Mouse (Mus musculus) frontal cortex, postnatal 36 days (tissue): ENCODE results near the gene Top2b.

Experiments
- DNase-seq, 2 experiments: peaks; one replicate each; pipeline ENCODE4 v3.0.0; 2022; ENCODE audit warnings: low spot score in 2 of 2

Gene Top2b

DNA sequence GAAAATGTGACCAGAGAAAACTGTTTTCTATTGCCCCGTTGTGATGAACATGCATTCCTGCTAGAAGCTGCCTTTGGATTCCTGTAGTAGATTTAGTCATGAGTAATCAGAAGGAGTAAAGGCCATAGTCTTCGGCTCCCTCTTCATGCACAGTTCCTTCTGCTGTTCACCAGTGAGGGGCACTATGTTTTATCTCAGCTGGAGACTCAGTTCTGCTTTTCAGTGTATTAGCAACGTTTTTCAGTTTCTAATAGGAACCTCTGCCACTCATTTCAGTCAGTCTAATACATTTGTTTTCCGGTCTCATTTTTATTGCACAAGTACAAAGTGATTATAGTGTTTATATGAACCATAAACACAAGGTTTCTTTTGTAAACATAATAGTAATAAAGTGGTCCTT is 62.6 kb downstream of the Top2b start:
- no peak for DNase-seq

DNA sequence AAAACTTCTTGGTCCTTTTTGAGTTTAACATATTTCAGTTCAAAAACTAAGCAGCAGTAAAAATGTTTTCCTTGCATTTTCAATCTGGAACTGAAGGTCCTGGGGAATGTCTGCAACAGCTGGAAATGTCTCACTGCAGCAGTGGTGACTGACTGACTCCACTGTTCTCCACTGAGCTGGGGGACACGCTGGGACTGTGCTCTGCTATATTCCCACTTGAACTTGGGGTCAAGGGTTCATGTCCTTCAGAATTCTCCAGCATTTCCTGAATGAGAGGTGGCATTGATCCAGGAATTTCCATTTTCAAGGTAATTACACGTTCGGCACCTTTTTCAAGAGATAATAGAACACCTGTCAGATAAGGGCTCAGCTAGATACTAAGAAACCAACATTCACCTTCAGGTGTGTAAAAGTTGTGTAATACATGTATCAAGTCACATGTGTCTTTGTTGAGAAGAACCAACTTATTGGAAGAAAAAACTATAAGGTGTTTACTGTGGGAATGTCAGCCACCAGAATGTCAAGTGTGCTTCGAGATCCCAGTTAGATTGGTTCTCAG is 67.0 kb downstream of the Top2b start:
- no peak for DNase-seq

DNA sequence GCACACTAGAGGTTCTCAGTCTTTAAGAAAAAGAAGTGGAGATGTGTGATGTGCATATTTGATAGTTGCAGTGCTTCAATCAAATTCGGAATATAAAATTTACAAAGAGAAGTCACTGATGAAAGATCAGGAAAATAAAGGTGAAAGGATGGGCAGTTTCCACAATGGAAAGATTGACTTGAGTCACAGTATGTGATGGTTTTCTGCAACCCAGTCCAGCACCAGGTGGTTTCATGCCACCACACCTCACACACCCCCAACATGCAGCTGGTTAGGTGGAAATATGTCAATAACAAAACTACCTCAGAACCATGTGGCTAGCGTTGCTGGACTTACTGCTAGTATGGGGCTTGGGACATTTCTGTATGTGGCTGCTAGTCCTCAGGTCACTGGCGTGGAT is 67.6 kb downstream of the Top2b start:
- no peak for DNase-seq

DNA sequence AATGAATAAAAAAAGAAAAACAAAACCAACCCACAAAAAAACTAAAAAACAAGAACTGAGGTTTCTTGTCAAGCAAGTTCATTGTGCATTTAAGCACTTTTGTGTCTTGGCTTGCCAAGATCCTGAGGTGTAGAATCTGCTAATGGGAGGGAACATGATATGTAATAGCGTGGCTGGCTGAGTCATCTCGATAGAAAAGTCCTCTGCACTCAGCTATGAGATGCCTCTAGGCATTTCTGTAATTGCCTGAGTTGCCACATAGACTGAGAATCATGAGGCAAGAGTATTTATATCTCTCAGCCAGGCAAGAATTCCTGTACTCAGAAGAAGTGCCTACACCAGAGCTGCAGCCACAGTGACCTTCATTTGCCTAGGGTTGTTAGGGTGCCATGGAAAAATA is 68.2 kb downstream of the Top2b start:
- peak; percentile 28 to 59 for DNase-seq

DNA sequence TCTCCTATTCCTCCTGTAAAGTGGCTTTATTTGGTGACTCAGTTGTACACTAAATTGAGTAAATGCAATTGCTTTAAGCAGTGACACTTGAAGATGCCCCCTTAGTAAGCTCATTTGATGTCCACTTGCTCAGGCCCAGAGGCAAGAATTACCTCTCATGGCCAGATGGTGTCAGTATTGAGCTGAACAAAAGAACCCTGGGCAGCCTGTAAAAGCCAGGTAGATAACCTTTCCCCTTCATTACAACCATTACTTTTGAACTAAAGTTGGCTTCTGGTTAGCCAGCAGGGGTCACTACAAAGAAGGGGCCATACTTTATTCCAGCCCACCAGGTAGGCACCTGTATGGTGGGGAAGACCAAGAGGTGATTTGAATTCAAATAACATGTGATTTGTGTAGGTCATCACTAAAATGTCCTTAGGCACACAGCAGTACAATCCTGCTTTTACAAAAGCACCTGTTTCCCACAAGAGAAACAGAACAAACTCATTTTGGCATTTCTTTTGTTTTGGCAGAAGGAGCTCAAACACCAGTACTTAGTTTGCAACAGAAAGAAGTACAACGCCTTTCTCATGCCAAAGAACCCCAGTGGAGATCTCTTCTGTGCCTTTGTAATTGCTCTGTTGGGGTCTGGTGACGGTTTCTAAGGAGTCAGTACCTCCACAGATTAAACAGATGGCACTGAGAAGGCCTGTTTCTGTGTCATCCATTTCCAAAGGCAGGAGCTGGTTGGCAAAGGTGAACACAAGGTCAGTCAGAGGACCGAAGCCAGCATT is 69.6 kb downstream of the Top2b start:
- DNase-seq = peak; percentile 45 to 74

DNA sequence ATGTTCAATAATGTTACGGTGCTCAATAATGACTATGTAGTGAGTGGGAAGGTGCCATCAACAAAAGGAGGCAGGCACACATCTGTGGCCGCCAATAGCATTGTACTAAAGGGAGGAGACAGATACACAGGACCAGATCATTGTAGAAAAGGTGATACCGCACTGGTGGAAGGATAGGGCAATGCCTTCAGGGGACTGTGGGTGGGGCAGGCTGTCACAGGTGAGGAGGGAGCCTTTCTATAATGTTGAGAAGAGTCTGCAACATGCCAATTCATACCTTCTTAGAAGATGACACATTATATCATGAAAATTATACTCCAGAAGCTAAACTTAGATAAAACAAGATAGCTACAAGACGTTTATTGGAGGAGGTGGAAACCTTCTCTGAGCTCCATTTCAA is 72.4 kb downstream of the Top2b start:
- no peak for DNase-seq

DNA sequence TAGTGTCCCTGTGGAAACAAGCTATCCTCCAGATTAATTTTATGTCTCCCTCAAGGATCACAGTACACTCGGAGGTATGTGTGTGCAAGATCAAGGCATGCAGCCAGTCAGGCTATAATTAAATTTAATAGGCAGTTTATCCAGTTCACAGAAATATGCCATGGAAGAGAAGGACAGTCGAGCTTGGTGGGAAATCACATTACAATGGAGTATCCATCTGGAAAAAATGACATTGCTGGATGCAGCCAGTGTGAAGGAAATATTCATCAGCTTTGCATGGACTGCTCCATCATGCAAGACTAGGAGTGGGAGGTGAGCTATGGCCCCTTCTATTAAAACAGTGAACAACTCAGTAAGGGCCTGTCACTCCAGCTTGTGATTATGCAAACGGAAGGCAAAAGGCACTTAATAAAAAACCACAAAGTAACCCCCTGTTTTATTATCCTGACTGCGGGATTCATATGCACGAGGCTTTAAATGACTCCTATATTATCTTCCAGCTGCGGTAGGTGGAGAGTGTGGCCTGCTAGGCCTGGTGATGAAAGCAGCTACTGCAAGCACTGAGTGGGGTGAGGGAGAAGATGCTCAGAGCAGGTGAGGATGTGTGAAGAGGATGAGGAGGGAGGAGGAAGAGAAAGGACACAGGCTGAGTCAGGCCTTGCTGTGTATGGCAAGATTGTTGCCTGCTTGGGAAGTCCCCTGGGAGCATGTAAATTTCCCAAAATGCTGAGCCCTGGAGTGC is 74.6 kb downstream of the Top2b start:
- DNase-seq = no peak

DNA sequence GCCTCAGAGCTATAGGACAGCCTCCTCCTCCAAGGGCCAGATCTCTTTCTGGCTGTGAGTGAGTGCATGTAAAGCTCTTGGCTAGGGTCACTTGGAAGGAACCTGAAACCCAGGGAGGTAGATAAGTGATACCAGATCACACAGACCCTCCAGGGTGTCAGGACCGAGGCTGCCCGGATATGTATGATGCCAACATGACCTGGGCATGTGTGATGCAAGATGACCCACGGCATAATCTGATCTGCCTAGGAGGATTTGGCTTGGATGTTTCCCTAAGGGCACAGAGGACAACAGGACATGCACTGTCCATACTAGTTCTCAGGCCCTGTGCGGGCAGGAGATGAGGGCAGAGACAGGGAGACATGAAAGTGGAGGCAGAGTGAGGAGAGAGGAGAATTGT is 79.9 kb downstream of the Top2b start:
- DNase-seq = no peak

DNA sequence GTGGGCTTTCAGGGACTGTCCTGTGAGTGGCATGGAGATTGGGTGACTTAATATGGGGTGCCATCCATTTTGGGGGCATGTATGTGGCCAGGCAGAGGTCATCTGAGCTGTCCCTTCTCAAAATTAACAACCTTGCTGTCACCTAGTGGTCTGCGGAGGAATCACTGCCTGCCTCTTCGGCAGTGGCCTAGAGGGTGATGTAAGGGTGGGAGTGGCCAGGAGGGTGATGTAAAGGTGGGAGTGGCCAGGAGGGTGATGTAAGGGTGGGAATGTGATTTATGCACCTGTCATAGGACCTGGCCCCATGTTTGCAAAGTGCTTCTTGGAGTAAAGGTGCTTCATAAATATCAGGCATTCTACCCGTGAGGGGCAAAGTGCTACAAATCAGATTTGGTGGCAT is 82.6 kb downstream of the Top2b start:
- no peak for DNase-seq

DNA sequence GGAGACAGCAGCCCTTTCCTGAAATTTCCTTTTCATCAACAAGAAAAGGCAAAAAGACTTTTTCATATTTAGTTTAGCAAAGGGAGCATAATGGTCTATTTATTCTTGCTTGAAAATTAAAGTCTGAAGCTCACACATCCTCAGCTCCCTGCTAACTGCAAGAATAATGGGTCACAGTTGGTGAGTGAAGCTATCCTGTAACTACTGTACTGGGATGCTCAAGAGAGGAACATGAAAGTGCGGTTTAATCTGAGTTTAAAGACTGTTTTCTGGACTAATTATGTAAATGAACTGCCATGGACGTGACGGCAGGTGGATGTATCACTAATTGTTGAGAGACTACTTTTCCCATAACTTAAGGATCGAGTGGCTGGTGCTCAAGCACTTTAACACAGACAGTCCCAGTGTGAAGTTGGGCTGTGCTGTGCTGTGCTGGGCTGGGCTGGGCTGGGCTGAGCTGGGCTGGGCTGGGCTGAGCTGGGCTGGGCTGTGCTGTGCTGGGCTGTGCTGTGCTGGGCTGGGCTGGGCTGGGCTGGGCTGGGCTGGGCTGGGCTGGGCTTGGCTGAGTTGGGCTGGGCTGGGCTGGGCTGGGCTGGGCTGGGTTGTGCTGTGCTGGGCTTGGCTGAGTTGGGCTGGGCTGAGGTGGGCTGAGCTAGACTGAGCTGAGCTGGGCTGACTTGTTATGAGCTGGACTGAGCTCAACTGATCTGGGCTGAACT is 83.4 kb downstream of the Top2b start:
- no peak for DNase-seq

DNA sequence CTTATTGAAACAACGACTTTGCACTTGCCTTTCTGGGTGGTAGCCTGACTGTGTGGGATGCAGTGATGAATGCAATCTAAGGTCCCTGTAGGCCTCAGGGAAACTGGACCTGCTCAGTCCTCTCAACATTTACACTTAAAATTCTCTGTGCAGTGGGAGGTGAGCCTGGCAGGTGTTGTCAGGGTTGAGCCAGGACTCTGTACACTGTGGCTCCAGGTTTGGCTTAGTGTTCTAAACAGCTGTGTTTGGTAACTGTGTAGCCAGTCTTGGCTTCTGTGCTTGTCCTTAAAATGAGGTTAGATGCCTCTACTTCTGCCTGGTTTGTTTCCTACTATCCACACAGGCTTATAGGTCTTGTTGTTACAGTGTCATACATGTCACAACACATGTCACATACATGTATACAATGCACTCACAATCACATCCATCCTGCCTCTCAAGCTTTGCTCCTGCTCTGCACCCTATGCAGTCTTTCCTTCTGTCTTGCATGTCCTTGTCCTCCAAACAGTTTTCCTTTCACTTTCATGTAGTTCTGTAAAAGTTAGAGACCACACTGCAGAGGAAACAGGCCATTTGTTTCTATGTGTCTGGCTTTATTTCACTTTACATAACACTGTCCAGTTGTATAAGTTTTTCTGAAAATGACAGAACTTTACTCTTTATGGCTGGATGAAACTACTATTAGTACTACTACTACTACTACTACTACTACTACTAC is 113.8 kb downstream of the Top2b start:
- no peak for DNase-seq

DNA sequence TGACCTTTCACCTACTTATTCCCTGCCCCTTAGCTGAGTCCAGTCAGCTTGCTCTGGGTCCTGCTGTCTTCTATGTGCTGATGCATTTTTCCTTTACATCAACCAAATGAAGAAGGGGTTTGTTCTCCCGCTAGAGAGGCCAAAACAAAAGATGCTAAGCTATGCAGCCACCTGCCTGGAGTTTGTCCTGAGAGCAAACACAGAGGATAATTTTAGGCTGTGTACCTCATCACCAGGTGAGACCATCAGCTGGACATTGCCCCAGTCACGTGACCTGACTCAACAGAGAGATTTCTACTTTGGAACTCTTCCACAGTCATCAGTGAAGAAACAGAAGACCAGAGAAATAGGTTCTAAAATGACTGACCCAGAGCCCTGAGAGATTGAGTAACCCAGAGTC is 114.5 kb downstream of the Top2b start:
- no peak for DNase-seq

DNA sequence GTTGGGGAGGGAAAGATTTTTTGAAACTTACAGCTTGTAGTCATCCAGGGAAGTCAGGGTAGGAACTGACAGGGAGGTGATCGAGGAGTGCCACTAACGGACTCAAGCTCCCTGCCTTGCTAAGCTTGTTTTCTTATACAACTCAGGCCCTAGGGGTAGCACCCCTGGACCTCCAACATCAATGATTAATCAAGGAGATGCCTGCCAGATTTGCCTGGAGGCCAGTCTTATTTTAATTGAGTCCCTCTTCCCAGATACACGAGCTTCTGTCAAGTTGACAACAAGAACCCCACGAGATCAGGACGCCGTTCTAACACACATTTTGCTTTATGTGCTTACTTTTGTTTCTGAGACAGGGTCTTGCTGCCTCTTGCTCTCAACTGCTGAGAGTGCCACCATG is 115.6 kb downstream of the Top2b start:
- no peak for DNase-seq

DNA sequence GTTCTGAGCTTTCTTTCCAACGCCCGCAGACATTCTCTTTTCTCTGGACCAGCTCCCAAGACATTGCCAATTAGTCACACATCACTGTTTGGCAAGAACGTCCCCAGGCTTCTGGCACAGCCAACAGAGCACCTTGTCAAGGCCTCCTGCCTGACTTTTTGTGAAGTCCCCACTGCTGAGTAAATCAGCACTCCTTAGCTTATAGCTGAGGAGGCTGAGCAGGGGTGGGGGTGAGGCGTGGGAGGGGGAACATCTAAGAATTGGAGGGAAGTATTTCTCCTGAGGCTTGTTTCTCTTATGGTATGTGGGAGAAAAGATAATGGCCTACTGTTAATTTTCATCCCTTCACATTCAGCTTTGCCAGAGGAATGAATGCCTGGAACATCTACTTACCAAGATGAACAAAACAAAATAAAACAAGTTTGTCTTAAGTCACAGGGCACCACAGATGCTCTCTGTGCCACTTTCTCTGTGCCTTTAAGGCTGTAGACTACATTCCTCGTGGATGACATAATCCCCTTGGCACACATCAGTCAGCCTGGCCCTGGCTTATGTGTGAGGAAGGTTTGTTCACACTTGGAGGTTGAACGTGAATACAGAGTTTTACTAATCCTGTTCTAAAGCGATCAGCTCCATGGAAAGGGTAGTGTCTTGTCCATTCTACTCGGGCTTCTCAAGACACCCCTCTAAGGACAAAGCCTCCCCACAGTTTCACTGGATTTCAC is 118.8 kb downstream of the Top2b start:
- no peak for DNase-seq
